Mouse (Mus musculus): ENCODE measurements at regions not wholly inside any gene's neighbourhood (a gene's known extent, or its start where the extent isn't known, plus 50 kb on each side); places are given as distances from the start of the nearest gene placed in this dataset.

GRCm38 (mm10) chr4:40354456-40354855 is 75.2 kb upstream of the Ndufb6 start:
- in situ Hi-C loops (cut with MboI; ENCODE audit: low pct_ligation_motif_present, low pct_unique_long_range_greater_than_20kb, low sequenced_read_pairs) (no loop called here), dilution Hi-C loops (cut with MboI; ENCODE audit: extremely low pct_ligation_motif_present, extremely low pct_unique_long_range_greater_than_20kb, low sequenced_read_pairs) (no loop called here)

GRCm38 (mm10) chr4:40351648-40352047 is 72.4 kb upstream of the Ndufb6 start:
- no peak for TF ChIP-seq MXI1 (IDR thresholded peaks at IDR 0.05; ENCODE audit: low read depth, low read length)
- TF ChIP-seq SMC3 (IDR thresholded peaks at IDR 0.05; ENCODE audit: low read depth, low read length): no peak
- no peak for TF ChIP-seq MAFK (IDR thresholded peaks at IDR 0.05; ENCODE audit: insufficient replicate concordance, low read length)
- TF ChIP-seq ZKSCAN1 (IDR thresholded peaks at IDR 0.05; ENCODE audit: borderline replicate concordance, low read depth, low read length): no peak
- no peak for TF ChIP-seq MYC (IDR thresholded peaks at IDR 0.05; ENCODE audit: low read depth, low read length)
- TF ChIP-seq HCFC1 (IDR thresholded peaks at IDR 0.05; ENCODE audit: low read depth, low read length): no peak
- no peak for TF ChIP-seq ZMIZ1 (IDR thresholded peaks at IDR 0.05; ENCODE audit: low read depth, low read length)
- TF ChIP-seq POLR2A (IDR thresholded peaks at IDR 0.05; ENCODE audit: low read depth, low read length): no peak
- TF ChIP-seq IRF4 (IDR thresholded peaks at IDR 0.05; ENCODE audit: low read depth, low read length): no peak
- no peak for TF ChIP-seq TCF12 (IDR thresholded peaks at IDR 0.05; ENCODE audit: low read depth, low read length)
- TF ChIP-seq E2F4 (IDR thresholded peaks at IDR 0.05; ENCODE audit: insufficient replicate concordance, low read depth, low read length): no peak
- no peak for TF ChIP-seq USF1 (IDR thresholded peaks at IDR 0.05; ENCODE audit: low read depth, low read length)
- no peak for TF ChIP-seq CHD2 (IDR thresholded peaks at IDR 0.05; ENCODE audit: low read length)
- no peak for TF ChIP-seq KAT2A (IDR thresholded peaks at IDR 0.05; ENCODE audit: insufficient replicate concordance, low read length)
- TF ChIP-seq CHD1 (IDR thresholded peaks at IDR 0.05; ENCODE audit: low read depth, low read length): no peak
- Histone ChIP-seq H3K9me3 (replicated peaks; ENCODE audit: low read length) (no peaks in the 10 kb centered on the region), H3K27me3 (replicated peaks) (peaks cover 27% of the 10 kb centered on the region), H3K4me2 (ENCODE audit: insufficient read depth, low read depth, poor library complexity, severe bottlenecking) (no peak overlapping the region), H3K9ac (ENCODE audit: insufficient read depth, low read depth) (no peak overlapping the region), H3K36me3 (replicated peaks in 1 of 2; ENCODE audit: control insufficient read depth in 1 of 2, insufficient read depth in 1 of 2, low read length in 1 of 2) (no peaks in the 10 kb centered on the region), H3K27ac (ENCODE audit: insufficient read depth, low read depth) (no peak overlapping the region), H3K4me3 (replicated peaks in 1 of 3; ENCODE audit: low read depth in 2 of 3, low read length in 2 of 3, poor library complexity in 1 of 3) (no peak overlapping the region), H3K4me1 (ENCODE audit: control insufficient read depth in 1 of 2, insufficient read depth in 2 of 2) (no peaks in the 10 kb centered on the region), H3K79me2 (replicated peaks; ENCODE audit: control insufficient read depth, extremely low read depth, insufficient read depth, poor library complexity, severe bottlenecking) (no peaks in the 10 kb centered on the region)
- no peak for DNase-seq (ENCODE audit: extremely low read depth)
- in situ Hi-C loops (cut with MboI; ENCODE audit: low pct_ligation_motif_present, low pct_unique_long_range_greater_than_20kb, low sequenced_read_pairs) (no loop called here), dilution Hi-C loops (cut with MboI; ENCODE audit: extremely low pct_ligation_motif_present, extremely low pct_unique_long_range_greater_than_20kb, low sequenced_read_pairs) (no loop called here)

More at GRCm38 (mm10) chr4:40354456-40354855, 75.2 kb upstream of the Ndufb6 start:
- Histone ChIP-seq H3K79me2 (replicated peaks; ENCODE audit: control insufficient read depth, extremely low read depth, insufficient read depth, poor library complexity, severe bottlenecking) (no peaks in the 10 kb centered on the region), H3K4me3 (replicated peaks in 1 of 3; ENCODE audit: low read depth in 2 of 3, low read length in 2 of 3, poor library complexity in 1 of 3) (no peak overlapping the region), H3K36me3 (replicated peaks in 1 of 2; ENCODE audit: control insufficient read depth in 1 of 2, insufficient read depth in 1 of 2, low read length in 1 of 2) (no peaks in the 10 kb centered on the region), H3K4me1 (ENCODE audit: control insufficient read depth in 1 of 2, insufficient read depth in 2 of 2) (peaks cover 0 to 4% of the 10 kb centered on the region in 2 experiments; a peak in 1 of 4 replicates), H3K27ac (ENCODE audit: insufficient read depth, low read depth) (no peak overlapping the region), H3K9me3 (replicated peaks; ENCODE audit: low read length) (no peaks in the 10 kb centered on the region), H3K27me3 (replicated peaks) (peaks cover 21% of the 10 kb centered on the region), H3K9ac (ENCODE audit: insufficient read depth, low read depth) (no peak overlapping the region), H3K4me2 (ENCODE audit: insufficient read depth, low read depth, poor library complexity, severe bottlenecking) (no peak overlapping the region)
- TF ChIP-seq RAD21 (IDR thresholded peaks at IDR 0.05; ENCODE audit: low read depth, low read length) (no peak), USF2 (conservative IDR thresholded peaks at IDR 0.05; ENCODE audit: low read depth, low read length) (no peak), NELFE (IDR thresholded peaks at IDR 0.05; ENCODE audit: low read depth, low read length) (no peak), IRF4 (IDR thresholded peaks at IDR 0.05; ENCODE audit: low read depth, low read length) (no peak), RCOR1 (conservative IDR thresholded peaks at IDR 0.05; ENCODE audit: low read depth, low read length) (no peak), JUN (IDR thresholded peaks at IDR 0.05; ENCODE audit: insufficient read depth, low read depth, low read length) (no peak), BHLHE40 (IDR thresholded peaks at IDR 0.05; ENCODE audit: low read depth, low read length) (no peak), SMC3 (IDR thresholded peaks at IDR 0.05; ENCODE audit: low read depth, low read length) (no peak)
- no peak for DNase-seq (ENCODE audit: extremely low read depth)
